Comparison of ENCODE assay signal across 16 mouse cellular contexts in the genomic region with DNA sequence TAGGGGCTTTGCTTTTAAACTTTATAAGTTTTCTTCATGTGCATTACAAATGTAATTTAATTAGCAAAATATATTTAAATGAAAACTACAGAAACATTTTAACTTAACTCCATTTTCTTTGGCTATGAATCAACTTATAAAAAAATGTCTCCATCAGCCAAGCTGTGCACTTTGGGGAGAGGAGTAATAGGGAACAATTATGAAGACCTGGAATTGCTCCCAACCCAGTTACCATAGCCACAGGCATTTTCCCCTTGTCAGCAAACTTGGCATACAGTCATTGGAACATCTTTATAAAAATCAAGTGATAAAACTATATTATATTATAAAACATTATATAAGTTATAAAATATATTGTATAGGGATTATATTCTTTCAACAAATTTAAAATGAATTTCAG.
"Had no signal": no experiment of that assay in that cellular context is flagged by ENCODE, and none has a peak within 500 bp of the region (broad histone marks: within the 10 kb centered on the region; RNA-seq: fewer than 3 reads in every experiment).

No protein-coding gene starts in this region.

- H3K4me1 ChIP-seq: liver, embryonic 15.5 days; midbrain, embryonic 13.5 days; stomach, embryonic 15.5 days had no signal

- H3K9me3 ChIP-seq: limb, embryonic 12.5 days; liver, embryonic 15.5 days; midbrain, embryonic 13.5 days; stomach, embryonic 15.5 days had no signal

- H3K27ac ChIP-seq: kidney, postnatal 0 days; left cerebral cortex, adult 2 months; limb, embryonic 12.5 days; liver, embryonic 15.5 days; midbrain, embryonic 13.5 days; stomach, embryonic 15.5 days had no signal

- H3K4me2 ChIP-seq: limb, embryonic 12.5 days; liver, embryonic 11.5 days; liver, embryonic 15.5 days; midbrain, embryonic 13.5 days; stomach, embryonic 15.5 days had no signal

- H3K4me3 ChIP-seq: left cerebral cortex, adult 2 months; limb, embryonic 12.5 days; liver, embryonic 15.5 days; midbrain, embryonic 13.5 days; stomach, embryonic 15.5 days had no signal

- H3K9ac ChIP-seq: limb, embryonic 12.5 days; liver, embryonic 15.5 days; midbrain, embryonic 13.5 days; stomach, embryonic 15.5 days had no signal

- H3K36me3 ChIP-seq: limb, embryonic 12.5 days; liver, embryonic 15.5 days; midbrain, embryonic 13.5 days; stomach, embryonic 15.5 days had no signal

- H3K27me3 ChIP-seq: limb, embryonic 12.5 days; liver, embryonic 15.5 days; midbrain, embryonic 13.5 days; stomach, embryonic 15.5 days had no signal

- DNase-seq: kidney, adult 2 months; kidney, postnatal 36 days; lung, adult 2 months; lung, postnatal 36 days; right cerebral cortex, postnatal 14 days; thymus, adult 2 months; thymus, postnatal 25 days had no signal

- ATAC-seq: intestine, embryonic 16.5 days; lung, postnatal 0 days; midbrain, embryonic 13.5 days had no signal
